Mouse (Mus musculus) G1E (cell line): ENCODE measurements around the gene Ntf3.

Experiments
- CTCF ChIP-seq: IDR thresholded peaks from 2 replicates; pipeline ENCODE4 v1.5.1; 2012; ENCODE audit warnings: low read depth, low read length, inconsistent platforms, mixed read lengths
- GATA1 ChIP-seq: IDR thresholded peaks from 2 replicates; pipeline ENCODE4 v1.6.1; 2012; ENCODE audit warnings: borderline replicate concordance, low read length, inconsistent platforms, mixed read lengths
- POLR2AphosphoS5 ChIP-seq: IDR thresholded peaks from 2 replicates; pipeline ENCODE4 v1.6.1; 2012; ENCODE audit warnings: low read depth, low read length, inconsistent platforms; ENCODE audit not compliant: insufficient replicate concordance
- TAL1 ChIP-seq: conservative IDR thresholded peaks from 2 replicates; pipeline ENCODE4 v1.6.1; 2012; ENCODE audit warnings: low read depth, low read length, inconsistent platforms, mixed read lengths

GRCm38 (mm10) chr6:126160067-126160411, 6.7 kb downstream of the Ntf3 start:
- TF ChIP-seq CTCF (no peak), GATA1 (no peak), POLR2AphosphoS5 (no peak), TAL1 (no peak)
